Mouse (Mus musculus) heart, adult 11 months (tissue): ENCODE data around the gene Ms4a14.
"Not testable (repeated sequence)": the region's sequence is repeated elsewhere in the genome, so short reads cannot be mapped to it uniquely, and the experiment has no call there.

Experiments
- DNase-seq: peaks from one replicate; pipeline ENCODE4 v3.0.0; 2022

Ms4a14 gene

DNA sequence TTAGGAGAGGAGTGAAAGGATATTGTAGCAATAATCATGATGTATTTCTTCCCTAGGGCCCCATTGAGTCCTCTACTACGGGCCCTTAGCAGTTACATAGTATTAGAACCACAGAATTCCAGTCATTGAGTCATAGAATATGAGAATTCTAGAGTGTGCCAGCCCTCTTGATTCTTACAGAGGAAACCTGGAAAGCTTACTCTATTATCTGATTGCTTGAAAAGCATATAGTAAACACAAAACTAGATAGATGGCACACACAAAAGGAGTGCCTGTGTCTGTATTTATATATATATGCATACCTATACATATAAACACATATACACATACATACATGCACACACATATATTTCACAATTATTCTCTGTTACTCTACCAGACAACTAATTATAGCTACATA is at the start of gene Ms4a14:
TSS of gene Ms4a14 (minus strand) at position 101 of the 400 bp plus-strand sequence.
- no peak for DNase-seq

DNA sequence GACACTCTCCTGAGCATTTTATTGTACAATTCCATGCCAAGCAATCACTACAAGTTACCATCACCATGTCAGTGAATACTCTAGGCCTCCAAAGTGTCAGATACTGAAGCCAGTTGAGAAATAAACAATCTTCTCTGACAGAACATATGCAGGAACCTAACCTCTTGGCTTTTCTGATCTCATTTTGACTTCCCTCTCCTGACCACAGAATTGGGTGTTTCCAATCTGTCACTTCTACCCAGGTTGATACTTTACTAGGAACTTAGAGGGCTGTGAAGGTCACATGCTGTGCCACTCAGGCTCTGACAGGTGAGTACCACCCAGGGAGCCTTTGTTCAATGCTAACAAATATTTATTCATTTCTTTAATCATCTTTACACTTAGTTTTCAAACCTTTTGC is 47.7 kb upstream of the Ms4a14 start:
- peak; percentile 74 for DNase-seq

DNA sequence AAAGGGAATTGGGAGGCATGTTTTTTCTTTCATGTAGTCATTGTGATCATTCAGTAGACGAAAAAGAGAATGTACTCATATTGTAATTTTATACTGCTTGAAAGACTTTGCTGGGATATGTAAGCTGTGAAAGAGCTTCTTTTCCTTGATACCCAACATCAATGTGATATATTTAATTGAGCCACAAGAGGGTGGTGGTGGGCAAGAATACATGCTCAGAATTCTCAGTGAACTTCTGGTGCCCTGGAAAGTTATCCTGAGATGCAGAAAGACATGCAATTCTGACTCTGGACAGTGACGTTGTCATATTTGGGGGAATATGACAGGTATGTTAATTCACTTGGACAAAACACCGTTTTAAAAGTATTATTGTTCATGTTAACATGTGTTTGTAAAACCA is 45.9 kb upstream of the Ms4a14 start:
- DNase-seq: peak; percentile 50

DNA sequence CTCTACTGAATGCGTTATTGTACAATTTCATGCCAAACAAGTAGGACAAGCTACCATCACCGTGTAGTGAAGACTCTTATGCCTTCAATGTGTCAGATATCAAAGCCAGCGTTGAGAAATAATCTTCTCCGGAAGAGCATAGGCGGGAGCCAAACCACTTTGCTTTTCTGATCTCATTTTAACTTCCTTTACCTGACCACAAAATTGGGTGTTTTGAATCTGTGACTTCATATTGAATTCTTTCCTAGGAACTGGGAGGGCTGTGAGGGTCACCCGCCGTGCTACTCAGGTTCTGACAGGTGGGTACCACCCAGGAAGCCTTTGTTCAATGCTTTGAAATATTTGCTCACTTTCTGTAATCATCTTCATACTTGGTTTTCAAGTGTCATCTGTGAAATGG is 41.5 kb upstream of the Ms4a14 start:
- peak; percentile 15 for DNase-seq

DNA sequence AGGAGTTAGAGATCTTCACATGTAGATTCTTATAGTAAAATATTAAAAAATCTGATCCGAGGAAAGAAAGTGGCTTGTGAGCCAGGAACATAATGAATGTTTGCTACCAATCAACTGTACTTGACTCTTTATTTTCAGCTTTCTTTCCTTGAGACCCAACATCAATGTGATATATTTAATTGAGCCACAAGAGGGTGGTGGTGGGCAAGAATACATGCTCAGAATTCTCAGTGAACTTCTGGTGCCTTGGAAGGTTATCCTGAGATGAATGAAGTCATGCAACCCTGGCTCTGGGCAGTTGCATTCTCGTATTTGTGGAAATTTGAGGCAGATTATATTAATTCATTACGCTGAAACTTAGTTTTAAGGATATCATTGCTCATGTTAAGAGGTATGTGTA is 37.6 kb upstream of the Ms4a14 start:
- peak; percentile 17 for DNase-seq

DNA sequence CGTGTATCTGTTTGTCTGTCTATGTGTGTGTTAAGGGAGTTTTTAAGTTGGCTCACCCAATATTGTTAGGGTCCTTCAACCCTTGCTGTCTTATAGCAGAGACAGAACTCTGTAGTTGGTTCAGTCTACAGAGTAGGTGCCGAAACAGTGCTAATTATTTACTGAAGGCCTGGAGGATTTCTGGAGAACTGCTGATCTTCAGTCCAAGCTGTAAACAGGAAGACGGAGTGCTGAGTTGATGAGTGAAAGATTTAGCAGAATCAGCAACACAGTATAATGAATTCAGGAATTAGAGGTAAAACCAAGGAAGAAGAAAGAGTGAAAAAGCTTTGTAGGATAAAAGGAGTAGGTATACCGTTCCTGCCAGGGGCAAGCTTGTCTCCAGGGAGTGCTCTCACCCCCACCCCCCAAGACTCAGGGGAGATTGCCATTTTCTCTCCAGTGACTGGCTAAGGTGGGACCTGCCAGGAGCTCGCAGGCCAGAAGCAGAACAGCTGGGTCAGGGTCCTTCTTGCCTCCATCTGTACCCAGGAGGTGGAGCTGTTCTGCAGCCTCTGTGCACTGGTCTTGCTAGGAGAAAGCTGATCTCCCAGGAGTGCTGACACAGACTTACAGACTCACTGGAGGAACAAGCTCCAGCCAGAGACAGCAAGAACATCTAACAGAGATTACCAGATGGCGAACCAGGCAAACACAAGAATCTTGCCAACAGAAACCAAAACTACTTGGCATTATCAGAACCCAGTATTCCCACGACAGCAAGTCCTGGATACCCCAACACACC is 35.6 kb upstream of the Ms4a14 start:
- peak; percentile 96 for DNase-seq

DNA sequence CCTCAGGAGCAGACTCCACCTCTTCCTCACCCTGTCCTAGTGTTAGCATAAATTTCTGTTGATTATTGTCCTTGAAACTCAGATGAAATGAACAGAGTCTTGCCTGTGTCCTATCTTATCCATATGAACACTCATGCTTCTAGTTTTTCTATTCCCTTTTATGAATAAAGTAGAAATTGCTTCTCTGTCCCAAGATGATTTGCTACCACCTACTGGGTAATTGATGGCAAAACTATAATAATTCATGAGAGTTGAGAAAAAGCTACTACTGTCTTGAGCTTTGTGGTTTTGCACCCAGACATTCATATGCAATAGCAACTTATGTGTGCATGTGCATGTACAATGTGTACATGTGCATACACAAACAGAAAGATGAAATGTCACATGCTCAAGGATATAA is 29.7 kb upstream of the Ms4a14 start:
- DNase-seq: no peak

DNA sequence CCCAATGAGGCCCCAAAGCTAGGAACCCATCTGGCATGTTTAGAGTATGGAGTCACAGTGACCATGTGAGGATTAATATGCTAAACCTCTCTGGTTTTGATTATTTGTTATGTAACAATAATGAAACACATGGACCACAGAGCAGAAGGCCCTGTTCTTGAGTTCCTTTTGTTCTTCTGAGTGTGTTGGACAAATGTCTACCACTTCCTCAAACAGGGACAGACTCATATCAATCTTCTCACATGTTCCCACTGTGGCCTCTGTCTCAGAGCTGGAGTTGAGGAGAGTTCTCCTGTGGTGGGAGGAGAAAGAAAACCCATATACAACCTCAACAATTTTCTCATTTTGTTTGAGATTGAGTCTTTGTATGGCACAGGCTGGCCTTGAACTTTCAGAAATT is 28.9 kb upstream of the Ms4a14 start:
- no peak for DNase-seq

DNA sequence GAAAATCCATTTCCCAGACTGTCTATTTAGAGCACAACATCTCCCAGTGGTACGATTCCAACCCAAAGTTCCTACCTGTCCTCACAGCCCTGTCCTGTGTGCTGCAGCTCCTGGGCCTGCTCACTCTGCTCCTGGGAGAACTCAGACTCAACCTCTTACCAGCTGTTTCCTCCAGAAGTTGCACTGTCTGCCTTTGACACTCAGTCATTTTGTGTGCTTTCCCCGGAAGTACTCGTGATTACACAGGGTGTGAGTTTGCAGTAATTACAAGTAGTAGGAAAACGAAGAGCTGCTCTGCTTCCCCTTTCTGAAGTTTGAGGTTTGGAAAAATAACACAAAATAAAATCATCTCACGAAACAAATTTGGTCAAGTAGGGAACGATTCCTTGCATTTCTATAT is 21.7 kb upstream of the Ms4a14 start, which contains the start of gene Ms4a7:
TSS of gene Ms4a7 (minus strand) at position 215 of the 400 bp plus-strand sequence.
- peak; percentile 88 for DNase-seq

DNA sequence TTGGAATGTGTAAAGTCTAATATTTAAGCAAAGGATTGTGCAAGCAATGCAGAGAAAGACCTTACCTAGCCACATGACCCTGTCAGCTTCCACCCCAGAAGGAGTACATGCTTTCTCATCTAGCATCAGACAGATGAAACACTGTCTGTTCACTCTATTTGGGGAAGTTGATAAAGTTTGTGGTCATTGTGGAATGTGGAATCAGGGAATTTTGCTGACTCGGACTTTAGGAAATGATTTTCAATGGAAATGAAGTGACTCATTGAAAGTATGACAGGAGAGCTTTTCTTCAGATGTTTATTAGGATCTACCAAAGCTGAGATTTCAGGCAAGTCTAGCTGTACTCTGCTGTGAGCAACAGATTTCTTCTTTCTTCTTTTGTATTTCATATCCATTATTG is 6.9 kb upstream of the Ms4a14 start:
- peak; percentile 51 for DNase-seq

DNA sequence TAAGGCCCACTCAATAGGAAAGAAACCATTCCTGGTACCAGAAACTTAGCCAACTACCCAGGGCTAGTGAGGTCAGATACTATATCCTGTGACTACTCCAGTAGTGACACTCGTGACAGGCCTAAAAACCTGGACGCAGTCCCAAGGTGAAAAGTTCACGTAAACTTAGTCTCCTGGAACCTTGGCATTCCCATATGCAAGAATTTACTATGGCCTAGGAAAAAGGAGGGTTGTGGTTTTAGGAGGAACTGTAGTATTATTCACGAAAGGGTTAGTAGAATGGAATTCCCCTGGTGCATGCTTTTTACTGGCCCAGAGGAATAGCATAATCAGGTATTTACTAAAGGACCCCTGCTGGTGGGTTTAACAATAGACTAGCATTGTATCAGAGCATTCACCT is 2.5 kb upstream of the Ms4a14 start:
- no peak for DNase-seq

DNA sequence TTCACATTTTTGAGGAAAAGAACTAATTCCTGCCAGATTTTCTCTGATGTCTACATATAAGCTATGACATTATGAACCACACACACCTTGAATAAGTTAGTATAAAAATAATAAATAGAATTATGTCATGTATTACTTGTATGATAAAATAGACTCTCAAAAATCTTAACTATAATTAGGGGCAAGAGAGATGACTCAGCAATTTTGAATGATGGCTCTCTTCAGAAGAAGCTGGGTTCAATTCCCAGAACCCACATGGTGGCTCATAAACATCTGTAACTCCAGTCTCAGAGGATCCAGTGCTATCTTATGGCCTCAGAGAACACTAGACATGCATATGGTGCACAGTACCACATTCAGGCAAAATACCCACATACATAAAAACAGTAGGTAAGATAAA is 5.4 kb downstream of the Ms4a14 start:
- DNase-seq: no peak

DNA sequence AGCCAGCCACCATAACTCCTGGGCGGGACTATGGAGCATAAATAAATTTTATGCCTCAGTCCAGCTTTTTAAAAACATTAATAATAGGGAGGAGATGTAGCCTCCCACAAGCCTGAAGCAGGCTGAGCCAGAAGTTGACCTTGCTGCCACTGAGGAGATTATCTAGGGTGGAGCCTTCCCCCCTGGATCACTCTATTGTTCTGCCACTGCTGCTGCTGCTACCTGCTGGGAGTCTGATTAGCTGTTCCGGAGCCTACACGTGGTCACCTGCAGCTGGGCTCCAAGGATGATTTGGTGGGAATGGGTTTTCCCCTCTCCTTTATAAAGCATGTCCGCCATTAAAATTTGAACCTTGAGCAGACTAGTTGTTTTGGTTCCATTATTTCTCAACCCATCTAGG is 14.7 kb downstream of the Ms4a14 start:
- DNase-seq: not testable (repeated sequence)

DNA sequence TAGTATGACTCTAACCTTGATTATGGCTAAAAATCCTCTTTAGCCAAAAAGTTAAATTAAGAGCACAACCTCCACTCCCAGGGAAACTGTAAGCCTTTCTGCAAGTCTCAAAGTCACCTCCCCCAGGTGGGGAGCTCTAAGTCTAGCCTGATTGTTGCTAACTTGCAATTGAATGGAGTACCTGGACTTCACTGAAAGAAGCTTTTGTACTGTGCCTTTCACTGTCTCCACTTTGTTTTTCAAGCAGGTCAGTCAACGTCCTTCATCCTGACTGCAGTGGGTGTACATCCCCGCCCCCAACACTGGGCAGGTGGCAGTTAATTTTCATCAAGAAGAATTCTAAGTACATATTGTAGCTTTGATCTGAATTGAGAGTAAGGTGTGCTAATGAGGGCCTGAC is 15.3 kb downstream of the Ms4a14 start:
- no peak for DNase-seq

DNA sequence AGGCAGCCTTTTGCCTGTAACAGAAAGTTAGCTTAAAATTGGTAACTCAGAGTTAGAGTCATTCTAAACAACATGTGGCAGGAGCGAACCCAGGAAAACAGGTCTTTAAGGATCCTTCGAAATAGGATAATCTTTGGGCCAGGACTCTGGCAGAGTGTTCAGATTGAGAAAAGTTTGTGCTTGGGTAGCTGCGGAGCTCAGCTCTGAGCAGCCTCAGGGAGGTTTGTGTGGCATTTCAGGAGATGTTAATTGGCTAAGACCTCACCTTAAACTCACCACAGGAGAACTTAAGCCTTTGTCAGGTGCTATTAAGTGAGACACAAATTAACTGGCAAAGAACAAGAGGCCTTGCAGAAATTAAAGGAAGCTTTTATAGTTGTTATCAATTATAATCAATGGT is 20.6 kb downstream of the Ms4a14 start:
- not testable (repeated sequence) for DNase-seq

DNA sequence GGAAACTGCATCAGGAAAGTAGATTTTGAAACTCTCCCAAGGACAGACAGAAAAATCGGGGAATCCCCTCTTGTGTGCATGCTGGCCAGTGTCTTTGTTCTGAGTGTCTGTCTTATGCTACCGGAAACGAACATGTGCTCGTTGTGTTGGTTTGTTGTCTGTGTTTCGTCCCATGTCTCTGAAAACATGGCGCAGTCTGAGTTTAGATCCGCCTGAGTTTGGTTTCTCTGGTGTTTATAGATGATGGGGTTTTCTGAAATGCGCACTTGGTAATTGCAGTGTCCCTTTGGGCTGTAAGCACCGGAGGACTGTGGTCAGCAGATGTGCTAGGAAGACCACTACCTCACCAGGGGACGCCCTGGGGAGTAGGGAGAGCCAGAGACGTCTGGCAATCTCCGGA is 21.3 kb downstream of the Ms4a14 start:
- DNase-seq: peak; percentile 86

DNA sequence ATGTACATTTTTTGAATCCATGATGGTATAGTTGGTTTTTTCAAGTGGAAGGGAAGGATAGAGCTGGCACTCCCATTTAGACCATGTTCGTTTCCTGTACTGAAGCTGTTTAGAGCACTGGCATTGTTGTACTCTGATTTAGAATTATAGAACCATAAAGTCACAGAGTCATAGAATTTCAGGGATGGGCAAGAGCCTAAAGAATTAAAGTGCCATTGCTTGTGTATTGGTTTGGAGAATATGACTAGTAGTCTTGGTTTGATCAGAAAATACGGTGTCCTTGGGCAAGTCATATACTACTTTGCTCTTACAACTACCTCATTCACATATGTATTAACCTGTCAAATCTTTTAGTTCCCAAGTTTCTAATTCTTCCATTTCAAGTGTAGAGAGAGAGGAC is 30.5 kb downstream of the Ms4a14 start, which contains the start of gene Ms4a5:
TSS of gene Ms4a5 (minus strand) at position 101 of the 400 bp plus-strand sequence.
- DNase-seq: no peak

DNA sequence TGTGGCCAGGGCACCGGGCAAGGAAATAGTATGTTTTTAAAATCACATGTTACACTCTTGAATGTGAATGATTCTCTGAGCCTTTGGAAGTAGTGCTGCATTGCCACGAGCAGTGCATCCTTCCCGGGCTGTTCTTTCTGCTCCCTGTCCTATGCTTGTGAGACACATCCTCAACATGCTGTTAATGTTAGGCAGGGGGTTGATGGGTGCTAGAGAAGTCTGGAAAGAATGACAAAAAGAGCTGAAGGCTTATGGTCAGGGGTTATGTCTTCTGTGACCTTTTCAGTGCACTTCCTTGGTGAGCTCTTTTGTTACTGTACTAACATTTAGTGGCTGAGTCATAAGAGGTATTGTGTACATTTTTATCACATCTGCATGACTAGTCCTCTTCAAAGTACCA is 34.0 kb downstream of the Ms4a14 start:
- DNase-seq: no peak

DNA sequence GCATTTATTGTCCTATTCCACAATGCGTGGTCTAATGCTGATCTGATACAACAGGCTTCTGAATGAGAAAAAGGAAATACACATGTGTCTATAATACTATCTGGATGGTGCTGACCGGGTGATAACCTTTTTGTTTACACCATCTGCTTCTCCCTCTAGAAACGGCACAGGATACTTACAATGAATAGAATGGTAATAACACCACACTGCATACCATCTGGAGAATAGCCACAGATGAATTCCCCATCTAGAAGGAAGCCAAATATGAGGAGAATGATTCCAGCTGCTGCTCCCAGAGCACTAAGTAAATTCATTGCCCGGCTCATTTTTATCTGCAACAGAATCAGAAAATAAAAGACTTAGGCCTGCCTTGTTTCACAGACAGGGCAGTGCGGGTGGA is 37.8 kb downstream of the Ms4a14 start:
- DNase-seq: no peak

DNA sequence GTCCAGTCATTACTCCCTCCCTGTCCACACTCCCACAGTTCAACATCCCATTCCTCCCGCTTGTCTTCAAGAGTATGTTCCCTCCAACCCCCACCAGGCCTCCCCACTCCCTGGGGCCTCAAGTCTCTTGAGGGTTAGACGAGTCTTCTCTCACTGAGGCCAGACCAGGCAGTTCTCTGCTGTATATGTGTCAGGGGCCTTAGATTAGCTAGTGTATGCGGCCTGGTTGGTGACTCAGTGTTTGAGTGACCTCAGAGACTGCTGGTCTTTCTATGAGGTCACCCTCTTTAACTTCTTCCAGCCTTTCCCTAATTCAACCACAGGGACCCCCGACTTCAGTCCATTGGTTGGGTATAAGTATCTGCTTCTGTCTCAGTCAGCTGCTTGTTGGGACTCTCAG is 47.3 kb downstream of the Ms4a14 start:
- DNase-seq: no peak

DNA sequence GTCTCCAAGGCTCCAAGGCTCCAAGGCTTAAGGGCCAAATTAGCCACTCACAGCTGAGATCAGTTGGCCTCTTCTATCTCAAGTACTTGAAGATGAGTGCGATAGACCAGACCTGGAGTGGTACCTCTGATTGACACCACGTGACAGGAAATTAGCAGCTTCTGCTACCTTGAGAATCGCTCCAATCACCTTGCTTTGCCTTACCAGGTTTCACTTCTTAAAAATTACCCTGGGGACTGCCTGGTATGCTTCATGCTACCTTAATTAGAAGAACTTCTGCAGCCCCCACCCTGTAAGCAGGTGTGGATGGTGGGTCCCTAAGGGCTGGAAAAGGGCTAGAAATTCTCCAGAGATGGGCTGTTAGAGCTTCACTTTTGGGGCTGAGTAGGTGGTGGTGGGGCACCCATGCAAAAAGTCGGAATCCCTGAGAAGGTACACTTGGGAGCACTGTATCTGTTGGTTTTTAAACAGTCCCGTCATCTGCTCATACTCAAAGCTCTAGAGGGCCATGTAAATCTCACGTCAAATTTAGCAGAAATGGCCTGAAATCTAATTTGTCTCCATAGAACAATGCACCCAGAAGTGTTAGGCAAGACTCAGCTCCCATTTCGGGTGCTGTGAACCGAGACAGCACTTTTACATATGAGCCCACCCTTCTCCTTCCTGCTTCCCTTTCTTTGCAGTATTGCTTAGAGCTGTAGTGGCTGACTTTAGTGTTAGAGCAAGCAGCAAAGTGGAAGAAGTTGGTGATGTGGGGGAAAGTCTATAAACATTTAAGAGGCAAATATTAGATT is 48.0 kb downstream of the Ms4a14 start, which contains the start of gene Ms4a1:
TSS of gene Ms4a1 (minus strand) at position 190 of the 794 bp plus-strand sequence.
- no peak for DNase-seq

DNA sequence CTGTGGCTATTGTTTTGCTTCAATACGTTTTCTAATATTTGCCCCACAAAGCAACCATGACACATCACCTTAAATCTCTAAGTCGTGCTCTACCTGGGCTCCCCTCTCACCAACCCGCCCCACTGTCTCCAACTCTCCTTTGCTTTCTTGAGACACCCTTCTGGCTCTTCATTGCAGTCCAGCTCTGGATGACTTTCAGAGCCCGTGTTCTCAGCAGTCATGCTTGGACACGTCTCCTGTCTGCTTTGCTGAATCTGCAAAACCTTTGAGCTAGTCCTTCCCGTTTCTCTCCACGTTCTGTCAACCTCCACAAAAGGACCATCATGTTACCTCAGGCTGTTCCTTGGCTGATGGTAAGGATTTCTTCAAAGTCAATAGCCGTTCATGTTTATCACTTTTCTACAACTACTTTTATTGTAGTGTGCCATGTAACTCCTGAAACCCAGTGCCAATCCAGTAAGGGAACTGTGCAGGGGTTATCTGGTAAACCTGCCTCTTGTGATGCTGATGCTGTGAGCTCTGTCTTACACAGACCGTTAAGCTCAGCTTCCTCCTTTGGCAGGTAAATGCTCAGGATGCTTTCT is 49.6 kb downstream of the Ms4a14 start:
- peak; percentile 59 for DNase-seq

DNA sequence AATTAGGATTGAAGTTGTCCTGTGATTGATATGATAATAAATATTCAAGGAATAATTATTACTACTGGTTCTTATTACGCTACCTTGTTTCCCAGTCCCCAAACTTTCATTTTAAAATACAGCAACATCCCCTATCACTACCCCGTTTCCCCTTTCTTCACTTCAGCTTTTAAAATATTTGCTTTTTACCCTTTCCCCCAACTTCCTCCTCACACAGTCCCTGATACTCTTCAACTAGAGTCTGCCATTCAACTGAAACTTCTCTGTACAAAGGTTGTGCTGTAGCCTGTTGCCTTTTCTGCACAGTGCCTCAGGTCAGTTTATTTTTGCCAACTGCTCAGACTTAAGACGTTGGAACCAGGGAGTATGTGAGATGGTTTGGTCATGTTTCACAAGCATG is 50.7 kb downstream of the Ms4a14 start:
- peak; percentile 37 for DNase-seq

DNA sequence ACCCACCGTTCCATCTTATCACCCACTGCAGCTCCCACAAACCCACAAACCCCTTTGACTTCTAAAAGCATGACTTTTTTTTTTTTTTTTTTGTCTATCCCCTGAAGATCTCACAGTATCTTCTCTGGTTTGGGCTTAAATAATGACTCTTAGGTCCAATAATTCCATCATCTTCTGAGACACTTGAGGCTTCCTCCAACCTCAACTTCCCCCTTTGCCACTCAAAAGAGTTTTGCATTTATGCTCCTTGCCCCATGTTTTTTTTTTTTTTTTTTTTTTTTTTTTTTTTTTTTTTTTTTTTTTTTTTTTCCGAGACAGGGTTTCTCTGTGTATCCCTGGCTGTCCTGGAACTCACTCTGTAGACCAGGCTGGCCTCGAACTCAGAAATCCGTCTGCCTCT is 51.3 kb downstream of the Ms4a14 start:
- DNase-seq: peak; percentile 36
